Mouse (Mus musculus) embryo, embryonic 10 days (tissue): Measurements from ENCODE around the gene Sdf4.
A peak's percentile ranks its signal among the peaks of the same experiment; 100 is the strongest.

Experiments
- DNase-seq: peaks from one replicate; pipeline ENCODE4 v3.0.0-alpha.2; 2015; ENCODE audit warnings: low spot score

The Sdf4 gene

GRCm38 (mm10) chr4:155992241-155992905 lies at the start of gene Sdf4, which contains the start of gene B3galt6:
TSS of gene Sdf4 (plus strand) at chr4:155992872.
TSS of gene B3galt6 (minus strand) at chr4:155992649.
- peak; percentile 87 for DNase-seq

GRCm38 (mm10) chr4:155943049-155943452 lies 49.6 kb upstream of the Sdf4 start:
- DNase-seq = peak; percentile 38

GRCm38 (mm10) chr4:155943534-155944249 lies 49.0 kb upstream of the Sdf4 start, which contains the start of gene Ube2j2:
TSS of gene Ube2j2 (plus strand) at chr4:155943831.
- peak; percentile 96 for DNase-seq

GRCm38 (mm10) chr4:155944271-155944670 lies 48.4 kb upstream of the Sdf4 start:
- DNase-seq = no peak

GRCm38 (mm10) chr4:155947094-155947493 lies 45.6 kb upstream of the Sdf4 start:
- DNase-seq = no peak

- no peak for DNase-seq
Measured at GRCm38 (mm10) chr4:155955491-155955890, 37.2 kb upstream of the Sdf4 start.

- DNase-seq = peak; percentile 94
Measured at GRCm38 (mm10) chr4:155959275-155959674, 33.4 kb upstream of the Sdf4 start.

- peak; percentile 71 for DNase-seq
Measured at GRCm38 (mm10) chr4:155962167-155962971, 30.3 kb upstream of the Sdf4 start, which contains the start of gene C1qtnf12. TSS of gene C1qtnf12 (plus strand) at chr4:155962318.

- no peak for DNase-seq
Measured at GRCm38 (mm10) chr4:155963106-155963505, 29.6 kb upstream of the Sdf4 start.

- no peak for DNase-seq
Measured at GRCm38 (mm10) chr4:155964396-155964795, 28.3 kb upstream of the Sdf4 start.

- DNase-seq = no peak
Measured at GRCm38 (mm10) chr4:155969043-155969653, 23.5 kb upstream of the Sdf4 start.

GRCm38 (mm10) chr4:155970286-155970685 lies 22.4 kb upstream of the Sdf4 start:
- DNase-seq = no peak

- no peak for DNase-seq
Measured at GRCm38 (mm10) chr4:155972651-155973050, 20.0 kb upstream of the Sdf4 start.

GRCm38 (mm10) chr4:155973239-155973638 lies 19.4 kb upstream of the Sdf4 start:
- no peak for DNase-seq

- DNase-seq = no peak
Measured at GRCm38 (mm10) chr4:155981436-155982082, 11.1 kb upstream of the Sdf4 start.

GRCm38 (mm10) chr4:155983788-155984187 lies 8.9 kb upstream of the Sdf4 start:
- no peak for DNase-seq

GRCm38 (mm10) chr4:155991211-155991907 lies 1.3 kb upstream of the Sdf4 start:
- peak; percentile 28 for DNase-seq

GRCm38 (mm10) chr4:155991908-155992230 lies 803 bp upstream of the Sdf4 start:
- no peak for DNase-seq

GRCm38 (mm10) chr4:155992906-155993547 lies 355 bp downstream of the Sdf4 start:
- peak; percentile 96 for DNase-seq

GRCm38 (mm10) chr4:155993606-155994005 lies 934 bp downstream of the Sdf4 start:
- no peak for DNase-seq
